Mouse (Mus musculus) kidney, embryonic 14.5 days (tissue): ENCODE results near the gene Gm49336. TPM values are rescaled to one million over a fixed set of nuclear protein-coding genes. Genes with fewer than 3 reads are reported as not detected.

Experiments
- ATAC-seq: fragments of 200-750 bp; cut with Nextera tagmentation; 2 replicates; pipeline ENCODE4 v1.8.0; 2017; ENCODE audit warnings: moderate number of reproducible peaks, mild to moderate bottlenecking, moderate TSS enrichment, moderate library complexity; ENCODE audit not compliant: low FRiP score, low TSS enrichment
- H3K27ac ChIP-seq: fragments of 300-500 bp; sonication (generic); 2 replicates; pipeline ENCODE4 v1.5.1; 2014; ENCODE audit warnings: low read depth, mild to moderate bottlenecking, low read length, moderate library complexity, mixed read lengths
- H3K27me3 ChIP-seq: fragments of 300-500 bp; sonication (generic); 2 replicates; pipeline ENCODE4 v1.6.1; 2014; ENCODE audit warnings: mild to moderate bottlenecking, low read length; ENCODE audit not compliant: control insufficient read depth, insufficient read depth
- H3K36me3 ChIP-seq: fragments of 300-500 bp; sonication (generic); 2 replicates; pipeline ENCODE4 v1.6.1; 2014; ENCODE audit warnings: low read length, mixed read lengths; ENCODE audit not compliant: control insufficient read depth, insufficient read depth
- H3K4me1 ChIP-seq: fragments of 300-500 bp; sonication (generic); 2 replicates; pipeline ENCODE4 v1.6.1; 2014; ENCODE audit warnings: low read length, mixed read lengths; ENCODE audit not compliant: control insufficient read depth, insufficient read depth
- H3K4me2 ChIP-seq: fragments of 300-500 bp; sonication (generic); replicated peaks from 2 replicates; pipeline ENCODE4 v1.6.1; 2014; ENCODE audit warnings: low read depth, mild to moderate bottlenecking, low read length
- H3K4me3 ChIP-seq: fragments of 300-500 bp; sonication (generic); 2 replicates; pipeline ENCODE4 v1.5.1; 2014; ENCODE audit warnings: mild to moderate bottlenecking, low read length
- H3K9ac ChIP-seq: fragments of 300-500 bp; sonication (generic); 2 replicates; pipeline ENCODE4 v1.6.1; 2014; ENCODE audit warnings: low read depth, mild to moderate bottlenecking, low read length, moderate library complexity
- H3K9me3 ChIP-seq: fragments of 300-500 bp; sonication (generic); 2 replicates; pipeline ENCODE4 v1.6.1; 2016; ENCODE audit warnings: low read length; ENCODE audit not compliant: control insufficient read depth
- WGBS: fragments of 180-500 bp; shearing (Covaris S2); extraction: QIAGEN DNeasy Blood & Tissue Kit; methylation state at CpG from one replicate; pipeline ENCODE4 v1.1.7; 2014; 5-methylcytosine and 5-hydroxymethylcytosine counted together
- polyA plus RNA-seq: library from polyadenylated mRNA; unstranded; fragments of >200 nt; fragmentation: Nextera tagmentation; extraction: Ambion mirVana; gene quantifications from 2 replicates; pipeline ENCODE4 v1.2.1, GENCODE M21; 2014

The Gm49336 gene
- polyA plus RNA-seq, 1 experiment from 2014 or later, result 63.1 TPM

- H3K27ac ChIP-seq, result no peak overlapping the region
- H3K4me2 ChIP-seq, result no peak overlapping the region
- 95% methylated on average over 7 of the region's 7 CpGs for WGBS
- no peaks in the 10 kb centered on the region for H3K4me1 ChIP-seq
- no peaks in the 10 kb centered on the region for H3K36me3 ChIP-seq
- ATAC-seq, result no peak
- no peaks in the 10 kb centered on the region for H3K9me3 ChIP-seq
- H3K9ac ChIP-seq, result no peak overlapping the region
- no peak overlapping the region for H3K4me3 ChIP-seq
- no peaks in the 10 kb centered on the region for H3K27me3 ChIP-seq
These were observed 42.1 kb downstream of the Gm49336 start for GRCm38 (mm10) chr14:60209166-60209565.

- H3K27me3 ChIP-seq, result no peaks in the 10 kb centered on the region
These were observed 46.3 kb downstream of the Gm49336 start for GRCm38 (mm10) chr14:60204993-60205392.

GRCm38 (mm10) chr14:60196884-60197283 is 54.4 kb downstream of the Gm49336 start, which contains the start of gene Atp8a2:
Gene Atp8a2 (minus strand): TSS chr14:60197179.
- 75% methylated on average over 7 of the region's 7 CpGs for WGBS
- Histone ChIP-seq H3K9me3 (no peaks in the 10 kb centered on the region), H3K4me2 (no peak within 1 kb of the TSS), H3K27ac (no peak within 1 kb of the TSS), H3K4me1 (no peaks in the 10 kb centered on the region), H3K36me3 (no peaks in the 10 kb centered on the region), H3K9ac (no peak within 1 kb of the TSS), H3K4me3 (no peak within 1 kb of the TSS), H3K27me3 (no peaks in the 10 kb centered on the region)
- ATAC-seq, result no peak

More at GRCm38 (mm10) chr14:60204993-60205392, 46.3 kb downstream of the Gm49336 start:
- WGBS, result 83% methylated on average over 6 of the region's 6 CpGs
- H3K9ac ChIP-seq, result no peak overlapping the region
- H3K4me1 ChIP-seq, result no peaks in the 10 kb centered on the region
- H3K36me3 ChIP-seq, result no peaks in the 10 kb centered on the region
- ATAC-seq, result no peak
- no peaks in the 10 kb centered on the region for H3K9me3 ChIP-seq
- no peak overlapping the region for H3K4me3 ChIP-seq
- H3K27ac ChIP-seq, result no peak overlapping the region
- H3K4me2 ChIP-seq, result no peak overlapping the region

GRCm38 (mm10) chr14:60195999-60196398 is 55.3 kb downstream of the Gm49336 start:
- Histone ChIP-seq H3K36me3 (no peaks in the 10 kb centered on the region), H3K27ac (no peak overlapping the region), H3K4me3 (no peak overlapping the region), H3K9ac (no peak overlapping the region), H3K4me2 (no peak overlapping the region), H3K9me3 (no peaks in the 10 kb centered on the region), H3K4me1 (no peaks in the 10 kb centered on the region), H3K27me3 (no peaks in the 10 kb centered on the region)
- 82% methylated on average over 5 of the region's 5 CpGs for WGBS
- ATAC-seq, result no peak

- H3K9ac ChIP-seq, result no peak overlapping the region
- H3K4me2 ChIP-seq, result no peak overlapping the region
- H3K27ac ChIP-seq, result no peak overlapping the region
- H3K27me3 ChIP-seq, result no peaks in the 10 kb centered on the region
- no peak overlapping the region for H3K4me3 ChIP-seq
- H3K4me1 ChIP-seq, result no peaks in the 10 kb centered on the region
- WGBS, result 92% methylated on average over 1 of the region's 1 CpGs
- H3K9me3 ChIP-seq, result no peaks in the 10 kb centered on the region
- H3K36me3 ChIP-seq, result no peaks in the 10 kb centered on the region
- no peak for ATAC-seq
These were observed 56.7 kb downstream of the Gm49336 start for GRCm38 (mm10) chr14:60194606-60195005.

- Histone ChIP-seq H3K4me2 (no peak overlapping the region), H3K27me3 (no peaks in the 10 kb centered on the region), H3K4me3 (no peak overlapping the region), H3K9me3 (no peaks in the 10 kb centered on the region), H3K36me3 (no peaks in the 10 kb centered on the region), H3K4me1 (no peaks in the 10 kb centered on the region), H3K27ac (no peak overlapping the region), H3K9ac (no peak overlapping the region)
- no peak for ATAC-seq
- 97% methylated on average over 5 of the region's 5 CpGs for WGBS
These were observed 61.5 kb downstream of the Gm49336 start for GRCm38 (mm10) chr14:60189771-60190170.

- Histone ChIP-seq H3K4me3 (no peak overlapping the region), H3K9me3 (no peaks in the 10 kb centered on the region), H3K4me1 (no peaks in the 10 kb centered on the region), H3K27me3 (no peaks in the 10 kb centered on the region), H3K27ac (no peak overlapping the region), H3K4me2 (no peak overlapping the region), H3K9ac (no peak overlapping the region), H3K36me3 (no peaks in the 10 kb centered on the region)
- no peak for ATAC-seq
- WGBS, result 83% methylated on average over 5 of the region's 5 CpGs
These were observed 63.0 kb downstream of the Gm49336 start for GRCm38 (mm10) chr14:60188201-60188825.

- H3K27me3 ChIP-seq, result peaks cover 20% of the 10 kb centered on the region
- H3K4me3 ChIP-seq, result no peak overlapping the region
- H3K9me3 ChIP-seq, result no peaks in the 10 kb centered on the region
- H3K36me3 ChIP-seq, result no peaks in the 10 kb centered on the region
- H3K9ac ChIP-seq, result no peak overlapping the region
- H3K4me2 ChIP-seq, result no peak overlapping the region
- no peak overlapping the region for H3K27ac ChIP-seq
- WGBS, result 97% methylated on average over 2 of the region's 2 CpGs
- no peaks in the 10 kb centered on the region for H3K4me1 ChIP-seq
- no peak for ATAC-seq
These were observed 70.0 kb downstream of the Gm49336 start for GRCm38 (mm10) chr14:60181306-60181705.

GRCm38 (mm10) chr14:60178571-60178955 is 72.7 kb downstream of the Gm49336 start:
- Histone ChIP-seq H3K27ac (no peak overlapping the region), H3K36me3 (no peaks in the 10 kb centered on the region), H3K4me2 (no peak overlapping the region), H3K9ac (no peak overlapping the region), H3K27me3 (peaks cover 33% of the 10 kb centered on the region), H3K4me1 (no peaks in the 10 kb centered on the region), H3K9me3 (no peaks in the 10 kb centered on the region), H3K4me3 (no peak overlapping the region)
- 32% methylated on average over 2 of the region's 2 CpGs for WGBS
- ATAC-seq, result no peak
